Mouse (Mus musculus) liver, embryonic 14.5 days (tissue): ENCODE measurements around the gene Trib3. TPM values are rescaled to one million over a fixed set of nuclear protein-coding genes. Genes with fewer than 3 reads are reported as not detected.

Experiments
- ATAC-seq: fragments of 200-750 bp; cut with Nextera tagmentation; 2 replicates; pipeline ENCODE4 v1.8.0; 2017; ENCODE audit warnings: moderate number of reproducible peaks, mild to moderate bottlenecking, moderate library complexity; ENCODE audit not compliant: insufficient read depth
- DNase-seq, 3 experiments: peaks; one replicate each; pipeline ENCODE4 v3.0.0-alpha.2; 2012 to 2013; ENCODE audit warnings: low read depth in 3 of 3, low spot score in 3 of 3
- H3K27ac ChIP-seq: fragments of 300-500 bp; sonication (generic); 2 replicates; pipeline ENCODE4 v1.5.1; 2014; ENCODE audit warnings: moderate library complexity, mild to moderate bottlenecking, control low read depth, inconsistent platforms
- H3K27me3 ChIP-seq: fragments of 300-500 bp; sonication (generic); 2 replicates; pipeline ENCODE4 v1.6.1; 2014; ENCODE audit warnings: mild to moderate bottlenecking, low read length, moderate library complexity; ENCODE audit not compliant: control insufficient read depth, insufficient read depth
- H3K36me3 ChIP-seq: fragments of 300-500 bp; sonication (generic); replicated peaks from 2 replicates; pipeline ENCODE4 v1.6.1; 2014; ENCODE audit warnings: low read depth; ENCODE audit not compliant: control insufficient read depth, insufficient read depth
- H3K4me1 ChIP-seq, 2 experiments: fragments of 200-500 bp in 1 of 2; fragments of 300-500 bp in 1 of 2; sonication (generic) in 1 of 2; replicated peaks; 2 replicates each; pipeline ENCODE4 v1.6.1; 2012 to 2014; ENCODE audit warnings: antibody characterized with exemption in 1 of 2, inconsistent platforms in 1 of 2, low read length in 1 of 2; ENCODE audit not compliant: control insufficient read depth in 2 of 2, insufficient read depth in 2 of 2
- H3K4me2 ChIP-seq: fragments of 300-500 bp; sonication (generic); 2 replicates; pipeline ENCODE4 v1.6.1; 2014; ENCODE audit warnings: low read depth, mild to moderate bottlenecking, control low read depth, moderate library complexity
- H3K4me3 ChIP-seq, 2 experiments: fragments of 200-500 bp in 1 of 2; fragments of 300-500 bp in 1 of 2; sonication (generic) in 1 of 2; 2 replicates each; pipeline ENCODE4 v1.5.1; 2012 to 2014; ENCODE audit warnings: low read depth in 2 of 2, low read length in 2 of 2, mild to moderate bottlenecking in 2 of 2, control low read depth in 1 of 2, inconsistent platforms in 1 of 2, moderate library complexity in 1 of 2; ENCODE audit not compliant: insufficient read depth in 1 of 2
- H3K9ac ChIP-seq: fragments of 300-500 bp; sonication (generic); replicated peaks from 2 replicates; pipeline ENCODE4 v1.6.1; 2014; ENCODE audit warnings: mild to moderate bottlenecking, control low read depth, moderate library complexity
- H3K9me3 ChIP-seq: fragments of 300-500 bp; sonication (generic); 2 replicates; pipeline ENCODE4 v1.6.1; 2016; ENCODE audit warnings: low read length, mixed read lengths; ENCODE audit not compliant: control insufficient read depth
- CTCF ChIP-seq: IDR thresholded peaks from 2 replicates; pipeline ENCODE4 v1.5.1; 2016; ENCODE audit warnings: antibody characterized with exemption, low read depth, control low read depth
- EP300 ChIP-seq: IDR thresholded peaks from 2 replicates; pipeline ENCODE4 v1.6.1; 2016; ENCODE audit warnings: antibody characterized with exemption, low read depth
- WGBS: fragments of 180-500 bp; shearing (Covaris S2); extraction: QIAGEN DNeasy Blood & Tissue Kit; methylation state at CpG from one replicate; pipeline ENCODE4 v1.1.7; 2014; ENCODE audit not compliant: insufficient replicate concordance; 5-methylcytosine and 5-hydroxymethylcytosine counted together
- polyA plus RNA-seq, 2 experiments: library from polyadenylated mRNA; depleted of rRNA in 1 of 2; stranded (reverse) in 1 of 2; unstranded in 1 of 2; fragments of >200 nt; fragmentation: Nextera tagmentation in 1 of 2; extraction: Ambion mirVana in 1 of 2; gene quantifications; 2 replicates each; pipeline versions ENCODE4 v1.2.1 to v1.2.3; 2012 to 2014

The Trib3 gene
- polyA plus RNA-seq, 2 experiments: 0.70 to 0.77 TPM

GRCm38 (mm10) chr2:152288046-152288445 lies 55.8 kb downstream of the Trib3 start:
- Histone ChIP-seq H3K4me1 (no peaks in the 10 kb centered on the region), H3K27me3 (no peaks in the 10 kb centered on the region), H3K36me3 (peaks cover 8% of the 10 kb centered on the region), H3K27ac (no peak overlapping the region), H3K9ac (no peak overlapping the region), H3K4me3 (no peak overlapping the region), H3K9me3 (no peaks in the 10 kb centered on the region), H3K4me2 (no peak overlapping the region)
- DNase-seq: no peak
- 71% methylated on average over 8 of the region's 8 CpGs for WGBS
- no peak for ATAC-seq
- TF ChIP-seq EP300 (no peak), CTCF (no peak)

GRCm38 (mm10) chr2:152287560-152287959 lies 56.3 kb downstream of the Trib3 start:
- H3K4me1 ChIP-seq: no peaks in the 10 kb centered on the region
- no peak for DNase-seq
- no peak overlapping the region for H3K4me2 ChIP-seq
- H3K9me3 ChIP-seq: no peaks in the 10 kb centered on the region
- ATAC-seq: no peak
- 80% methylated on average over 5 of the region's 5 CpGs for WGBS
- H3K36me3 ChIP-seq: peaks cover 13% of the 10 kb centered on the region
- TF ChIP-seq CTCF: no peak
- no peak for TF ChIP-seq EP300
- no peak overlapping the region for H3K27ac ChIP-seq
- no peak overlapping the region for H3K4me3 ChIP-seq
- H3K9ac ChIP-seq: no peak overlapping the region
- H3K27me3 ChIP-seq: no peaks in the 10 kb centered on the region

Other genes with a start within 250 kb of the Trib3 start
- gene Srxn1, start 238.5 kb downstream of the Trib3 start, polyA plus RNA-seq (2012; rRNA removed): 11.0 and 13.3 TPM in 2 replicates
- gene Srxn1, start 238.5 kb downstream of the Trib3 start, polyA plus RNA-seq (2014; fragmentation: Nextera tagmentation; extraction: Ambion mirVana): 10.6 and 13.5 TPM in 2 replicates
- gene Tcf15, start 200.5 kb downstream of the Trib3 start, polyA plus RNA-seq (2012; rRNA removed): 0.11 and 0.17 TPM in 2 replicates
- not detected in 2 replicates for gene Tcf15, start 200.5 kb downstream of the Trib3 start, polyA plus RNA-seq (2014; fragmentation: Nextera tagmentation; extraction: Ambion mirVana)
- 16.3 and 22.7 TPM in 2 replicates for gene Csnk2a1, start 117.2 kb downstream of the Trib3 start, polyA plus RNA-seq (2012; rRNA removed)
- 43.2 and 44.8 TPM in 2 replicates for gene Csnk2a1, start 117.2 kb downstream of the Trib3 start, polyA plus RNA-seq (2014; fragmentation: Nextera tagmentation; extraction: Ambion mirVana)
- 9.5 and 10.1 TPM in 2 replicates for gene Tbc1d20, start 50.2 kb downstream of the Trib3 start, polyA plus RNA-seq (2012; rRNA removed)
- 5.3 and 5.7 TPM in 2 replicates for gene Tbc1d20, start 50.2 kb downstream of the Trib3 start, polyA plus RNA-seq (2014; fragmentation: Nextera tagmentation; extraction: Ambion mirVana)
- gene Rbck1, start 11.4 kb downstream of the Trib3 start, polyA plus RNA-seq (2012; rRNA removed): 49.6 and 54.5 TPM in 2 replicates
- 34.3 and 38.8 TPM in 2 replicates for gene Rbck1, start 11.4 kb downstream of the Trib3 start, polyA plus RNA-seq (2014; fragmentation: Nextera tagmentation; extraction: Ambion mirVana)
- not detected in 2 replicates for gene Nrsn2, start 32.6 kb upstream of the Trib3 start, polyA plus RNA-seq (2012; rRNA removed)
- gene Nrsn2, start 32.6 kb upstream of the Trib3 start, polyA plus RNA-seq (2014; fragmentation: Nextera tagmentation; extraction: Ambion mirVana): not detected in 2 replicates
- gene Sox12, start 54.0 kb upstream of the Trib3 start, polyA plus RNA-seq (2012; rRNA removed): 4.4 TPM in 2 replicates
- gene Sox12, start 54.0 kb upstream of the Trib3 start, polyA plus RNA-seq (2014; fragmentation: Nextera tagmentation; extraction: Ambion mirVana): 1.4 and 1.9 TPM in 2 replicates
- gene Zcchc3, start 71.0 kb upstream of the Trib3 start, polyA plus RNA-seq (2012; rRNA removed): 7.6 and 9.1 TPM in 2 replicates
- 8.7 and 10.7 TPM in 2 replicates for gene Zcchc3, start 71.0 kb upstream of the Trib3 start, polyA plus RNA-seq (2014; fragmentation: Nextera tagmentation; extraction: Ambion mirVana)
- 0.15 and 0.19 TPM in 2 replicates for gene 6820408C15Rik, start 71.6 kb upstream of the Trib3 start, polyA plus RNA-seq (2012; rRNA removed)
- gene 6820408C15Rik, start 71.6 kb upstream of the Trib3 start, polyA plus RNA-seq (2014; fragmentation: Nextera tagmentation; extraction: Ambion mirVana): 0.11 and 0.23 TPM in 2 replicates
- gene Defb23, start 120.6 kb upstream of the Trib3 start, polyA plus RNA-seq (2012; rRNA removed): not detected in 2 replicates
- gene Defb23, start 120.6 kb upstream of the Trib3 start, polyA plus RNA-seq (2014; fragmentation: Nextera tagmentation; extraction: Ambion mirVana): not detected in 2 replicates
- gene Defb20, start 133.0 kb upstream of the Trib3 start, polyA plus RNA-seq (2012; rRNA removed): not detected in 2 replicates
- not detected in 2 replicates for gene Defb20, start 133.0 kb upstream of the Trib3 start, polyA plus RNA-seq (2014; fragmentation: Nextera tagmentation; extraction: Ambion mirVana)
- not detected in 2 replicates for gene Defb22, start 146.1 kb upstream of the Trib3 start, polyA plus RNA-seq (2012; rRNA removed)
- not detected in 2 replicates for gene Defb22, start 146.1 kb upstream of the Trib3 start, polyA plus RNA-seq (2014; fragmentation: Nextera tagmentation; extraction: Ambion mirVana)
- not detected in 2 replicates for gene Defb26, start 167.7 kb upstream of the Trib3 start, polyA plus RNA-seq (2012; rRNA removed)
- gene Defb26, start 167.7 kb upstream of the Trib3 start, polyA plus RNA-seq (2014; fragmentation: Nextera tagmentation; extraction: Ambion mirVana): not detected in 2 replicates
- gene Defb28, start 174.2 kb upstream of the Trib3 start, polyA plus RNA-seq (2012; rRNA removed): not detected in 2 replicates
- gene Defb28, start 174.2 kb upstream of the Trib3 start, polyA plus RNA-seq (2014; fragmentation: Nextera tagmentation; extraction: Ambion mirVana): not detected in 2 replicates
- gene Defb29, start 196.1 kb upstream of the Trib3 start, polyA plus RNA-seq (2012; rRNA removed): not detected in 2 replicates
- gene Defb29, start 196.1 kb upstream of the Trib3 start, polyA plus RNA-seq (2014; fragmentation: Nextera tagmentation; extraction: Ambion mirVana): not detected in 2 replicates
- not detected in 2 replicates for gene Gm17416, start 225.3 kb upstream of the Trib3 start, polyA plus RNA-seq (2012; rRNA removed)
- not detected in 2 replicates for gene Gm17416, start 225.3 kb upstream of the Trib3 start, polyA plus RNA-seq (2014; fragmentation: Nextera tagmentation; extraction: Ambion mirVana)
- gene Defb21, start 228.7 kb upstream of the Trib3 start, polyA plus RNA-seq (2012; rRNA removed): not detected in 2 replicates
- gene Defb21, start 228.7 kb upstream of the Trib3 start, polyA plus RNA-seq (2014; fragmentation: Nextera tagmentation; extraction: Ambion mirVana): not detected in 2 replicates
- gene Defb19, start 236.3 kb upstream of the Trib3 start, polyA plus RNA-seq (2012; rRNA removed): not detected in 2 replicates
- gene Defb19, start 236.3 kb upstream of the Trib3 start, polyA plus RNA-seq (2014; fragmentation: Nextera tagmentation; extraction: Ambion mirVana): not detected in 2 replicates